Mouse (Mus musculus): ENCODE data around the gene Six5.

Six5 gene

GRCm38 (mm10) chr7:19147497-19148045, 53.2 kb downstream of the Six5 start:
- DNase-seq (ENCODE audit: low spot score): no peak

Measured in ovary, postnatal 10 days (tissue).